Mouse (Mus musculus): ENCODE data around the gene Cdk2ap1.
"Not testable (repeated sequence)": the region's sequence is repeated elsewhere in the genome, so short reads cannot be mapped to it uniquely, and the experiment has no call there.

GRCm38 (mm10) chr5:124302853-124303252 lies 60.0 kb downstream of the Cdk2ap1 start:
- TF ChIP-seq CTCF (IDR thresholded peaks at IDR 0.05; ENCODE audit: control insufficient read depth, insufficient read depth, insufficient replicate concordance, low read depth, low read length); POLR2A (IDR thresholded peaks at IDR 0.05; ENCODE audit: control insufficient read depth, low read depth, low read length): not testable (repeated sequence)
